Mouse (Mus musculus): ENCODE data around the gene Pla2g7.

GRCm38 (mm10) chr17:43567992-43568888 lies at the start of gene Pla2g7:
- TF ChIP-seq CTCF (conservative IDR thresholded peaks at IDR 0.05; ENCODE audit: insufficient read depth, insufficient read length, low read depth, low read length) (no peak), POLR2A (IDR thresholded peaks at IDR 0.05; ENCODE audit: low read depth, low read length) (no peak)

Data from kidney, adult 2 months (tissue).